Mouse (Mus musculus): Measurements from ENCODE around the gene Eif2b3.

Eif2b3 gene

DNA sequence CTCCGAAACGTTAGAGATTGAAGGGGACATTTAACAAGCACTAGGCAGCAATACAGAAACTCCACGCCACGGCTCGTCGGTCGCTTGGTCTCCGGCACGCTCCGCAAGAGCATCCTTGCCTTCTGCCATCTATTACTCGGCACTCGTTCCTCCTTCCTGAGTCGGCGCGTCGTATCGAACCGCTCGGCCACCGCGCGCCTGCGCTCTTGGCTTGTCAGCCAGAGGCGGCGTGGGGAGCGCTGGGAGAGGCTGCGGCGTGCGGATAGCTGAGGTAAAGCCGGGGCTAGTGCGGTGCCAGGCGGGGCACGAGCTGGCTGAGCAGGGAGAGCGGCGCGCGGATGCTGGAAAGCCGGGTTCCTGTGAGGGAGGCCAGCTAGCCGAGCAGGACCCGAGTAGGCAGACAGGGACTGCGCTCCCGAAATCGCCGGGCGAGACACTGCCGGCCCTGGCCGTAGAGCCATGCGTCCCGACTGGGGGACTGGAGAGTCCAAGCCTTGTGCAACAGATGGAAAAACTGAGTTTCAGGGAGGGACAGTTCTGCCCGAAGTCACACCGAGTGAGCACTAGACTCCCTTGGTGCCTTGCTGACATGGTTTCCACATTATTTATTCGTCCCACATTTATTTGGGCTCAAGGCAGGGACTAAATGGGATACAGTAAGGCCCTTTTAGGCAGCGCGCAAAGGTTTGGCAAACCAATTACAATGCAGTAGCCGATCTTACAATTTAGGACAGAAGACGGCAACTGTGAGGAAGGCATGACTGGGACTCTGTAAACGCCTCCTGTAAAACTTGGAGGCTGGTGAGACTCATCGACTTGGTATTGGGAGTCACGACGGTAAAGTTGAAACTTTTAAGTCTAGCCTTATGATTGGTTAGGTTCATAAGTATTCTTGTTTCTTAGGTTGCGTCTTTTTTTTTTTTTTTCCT lies at the start of gene Eif2b3:
Gene Eif2b3, plus strand, starts transcription at position 197 of the 929 bp plus-strand sequence.
- peak; percentile 90 to 94 for DNase-seq

DNA sequence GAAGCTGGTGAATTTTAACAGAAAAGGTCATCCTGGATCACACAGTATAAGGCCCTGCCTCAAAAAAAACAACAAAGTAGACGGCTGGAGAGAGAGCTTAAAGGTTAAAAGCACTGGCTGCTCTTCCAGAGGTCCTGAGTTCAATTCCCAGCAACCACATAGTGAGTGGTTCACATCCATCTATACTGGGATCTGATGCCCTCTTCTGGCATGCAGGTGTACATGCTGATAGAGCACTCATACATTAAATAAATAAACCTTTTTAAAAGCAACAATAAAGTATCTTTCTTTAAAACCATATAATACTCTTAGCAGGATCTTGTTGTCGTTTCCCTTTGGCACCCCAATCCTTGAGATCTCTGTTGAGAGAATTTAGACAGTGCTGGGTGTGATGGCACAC lies 42.7 kb upstream of the Eif2b3 start:
- DNase-seq: no peak

DNA sequence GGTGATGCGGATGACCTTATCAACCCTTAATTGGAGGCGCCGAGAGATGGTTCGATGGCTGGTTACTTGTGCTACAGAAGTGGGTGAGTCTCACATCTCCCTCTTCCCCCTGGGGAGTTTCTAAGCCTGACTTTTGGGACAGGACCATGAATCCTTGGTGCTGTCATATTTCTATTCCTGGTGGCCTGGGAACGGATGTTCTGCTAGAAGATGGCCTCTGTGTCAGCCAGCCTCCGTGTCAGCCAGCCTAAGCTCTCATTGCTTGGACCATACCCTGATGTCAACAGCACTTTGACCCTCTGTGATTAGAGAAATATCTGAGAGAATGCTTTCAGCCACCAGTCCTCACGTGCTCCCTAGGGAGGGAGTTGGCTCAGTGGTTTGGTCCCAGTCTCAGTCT lies 33.5 kb upstream of the Eif2b3 start:
- DNase-seq: no peak

DNA sequence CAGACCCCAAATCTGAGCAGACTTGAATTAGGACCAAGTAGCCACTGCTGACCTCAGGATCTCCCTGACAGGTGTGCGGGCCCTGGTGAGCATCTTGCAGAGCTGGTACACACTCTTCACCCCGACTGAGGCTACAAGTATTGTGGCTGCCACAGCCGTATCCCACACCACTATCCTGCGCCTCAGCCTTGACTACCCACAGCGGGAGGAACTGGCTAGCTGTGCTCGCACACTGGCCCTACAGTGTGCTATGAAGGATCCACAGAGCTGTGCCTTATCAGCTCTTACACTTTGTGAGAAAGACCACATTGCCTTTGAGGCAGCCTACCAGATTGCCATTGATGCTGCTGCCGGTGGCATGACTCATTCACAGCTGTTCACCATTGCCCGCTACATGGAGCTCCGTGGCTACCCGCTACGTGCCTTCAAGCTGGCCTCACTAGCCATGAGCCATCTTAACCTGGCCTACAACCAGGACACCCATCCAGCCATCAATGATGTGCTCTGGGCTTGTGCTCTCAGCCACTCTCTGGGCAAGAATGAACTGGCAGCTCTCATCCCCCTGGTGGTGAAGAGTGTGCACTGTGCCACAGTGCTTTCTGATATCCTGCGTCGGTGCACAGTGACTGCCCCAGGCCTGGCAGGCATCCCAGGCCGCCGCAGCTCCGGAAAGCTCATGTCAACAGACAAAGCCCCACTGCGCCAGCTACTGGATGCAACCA lies 32.6 kb upstream of the Eif2b3 start:
- peak; percentile 82 to 90 for DNase-seq

DNA sequence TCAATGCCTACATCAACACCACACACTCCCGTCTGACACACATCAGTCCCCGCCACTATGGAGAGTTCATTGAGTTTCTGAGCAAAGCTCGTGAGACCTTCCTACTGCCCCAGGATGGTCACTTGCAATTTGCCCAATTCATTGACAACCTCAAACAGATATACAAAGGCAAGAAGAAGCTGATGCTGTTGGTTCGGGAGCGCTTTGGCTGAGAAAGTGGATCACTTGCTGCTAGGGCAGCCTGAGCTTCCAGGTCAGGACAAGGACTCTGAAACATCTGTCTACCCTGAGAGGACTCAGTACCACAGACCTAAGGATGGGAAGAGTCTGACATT lies 32.1 kb upstream of the Eif2b3 start:
- no peak for DNase-seq

DNA sequence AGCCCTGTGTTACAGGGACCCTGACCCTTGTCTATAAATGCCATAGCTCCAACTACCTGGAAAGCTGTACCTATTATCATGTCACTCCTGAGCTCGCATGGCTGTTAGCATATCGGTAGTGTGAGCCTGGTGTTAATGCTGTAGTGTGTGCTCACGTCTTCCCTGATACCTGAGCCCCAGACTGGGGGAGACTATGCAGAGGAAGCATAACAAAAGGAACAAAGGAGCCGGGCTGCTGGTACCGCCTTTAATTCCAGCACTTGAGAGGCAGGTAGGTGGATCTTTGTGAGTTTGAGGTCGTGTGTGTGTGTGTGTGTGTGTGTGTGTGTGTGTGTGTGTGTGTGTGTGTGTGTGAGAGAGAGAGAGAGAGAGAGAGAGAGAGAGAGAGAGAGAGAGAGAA lies 29.5 kb upstream of the Eif2b3 start:
- no peak for DNase-seq

DNA sequence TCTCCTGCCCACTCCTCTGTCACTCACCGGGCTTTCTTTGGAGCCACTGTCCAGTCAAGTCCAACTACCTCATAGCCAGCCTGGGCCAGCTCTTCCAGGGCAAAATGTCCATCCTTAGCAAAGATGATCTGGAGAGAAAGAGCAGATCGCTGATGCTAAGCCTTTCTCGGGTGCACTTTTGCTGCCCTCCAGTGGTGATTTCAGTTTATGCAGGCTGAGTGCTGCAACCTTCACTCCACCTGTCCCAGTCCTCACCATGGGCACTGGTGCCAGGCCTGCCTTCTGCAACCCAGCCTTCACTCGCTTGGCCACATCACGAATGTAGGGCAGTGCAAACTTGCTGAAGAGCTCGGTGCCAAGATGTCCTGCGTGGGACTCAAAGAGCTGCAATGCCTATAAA lies 27.8 kb upstream of the Eif2b3 start:
- DNase-seq: peak; percentile 80 to 90

DNA sequence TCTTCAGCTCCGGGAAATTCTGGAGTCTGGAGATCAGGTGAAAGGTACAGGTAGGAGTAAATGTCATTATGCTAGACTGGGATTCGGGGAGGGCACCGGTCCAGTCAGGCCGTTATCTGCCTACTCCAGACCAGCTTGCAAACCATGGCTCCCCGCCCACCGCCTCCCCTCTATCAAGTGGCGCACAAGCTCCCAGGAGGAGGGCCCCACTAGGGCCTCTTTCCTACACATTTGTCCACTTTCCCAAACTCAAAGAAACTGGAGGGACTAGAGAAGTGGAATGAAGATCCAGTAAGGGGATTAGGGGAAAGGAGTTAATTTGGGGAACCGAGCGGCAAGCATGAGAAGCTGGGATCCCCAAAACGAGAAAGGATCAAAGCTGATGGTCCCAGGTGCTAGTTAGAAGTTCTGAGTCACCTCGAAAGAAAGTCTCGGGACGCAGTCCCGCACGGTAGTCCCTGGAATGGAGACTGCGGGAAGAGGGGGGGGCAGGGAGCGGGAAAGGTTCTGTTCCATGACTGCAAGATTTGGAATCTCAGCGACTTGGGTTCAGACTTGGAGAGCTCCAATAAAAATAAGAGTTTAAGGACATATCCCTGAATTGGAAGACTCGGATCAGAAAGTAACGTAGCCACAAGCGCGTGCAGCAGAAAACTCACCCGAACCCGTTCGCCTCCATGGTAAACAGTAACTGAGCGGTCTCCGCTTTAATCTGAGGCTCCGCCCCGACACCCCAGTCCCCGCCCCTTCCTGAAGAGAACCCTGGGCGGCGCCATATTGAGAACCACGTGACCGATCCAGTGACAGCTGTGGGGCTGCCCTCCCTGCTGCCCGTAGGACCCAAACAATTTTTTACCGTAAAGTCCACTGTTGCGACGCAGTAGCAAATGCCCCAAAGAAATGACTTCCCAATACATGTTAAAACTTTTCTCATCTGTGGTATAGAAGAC lies 25.3 kb upstream of the Eif2b3 start, which contains the start of gene Urod:
Gene Urod, minus strand, starts transcription at position 742 of the 950 bp plus-strand sequence.
- DNase-seq: peak; percentile 97

DNA sequence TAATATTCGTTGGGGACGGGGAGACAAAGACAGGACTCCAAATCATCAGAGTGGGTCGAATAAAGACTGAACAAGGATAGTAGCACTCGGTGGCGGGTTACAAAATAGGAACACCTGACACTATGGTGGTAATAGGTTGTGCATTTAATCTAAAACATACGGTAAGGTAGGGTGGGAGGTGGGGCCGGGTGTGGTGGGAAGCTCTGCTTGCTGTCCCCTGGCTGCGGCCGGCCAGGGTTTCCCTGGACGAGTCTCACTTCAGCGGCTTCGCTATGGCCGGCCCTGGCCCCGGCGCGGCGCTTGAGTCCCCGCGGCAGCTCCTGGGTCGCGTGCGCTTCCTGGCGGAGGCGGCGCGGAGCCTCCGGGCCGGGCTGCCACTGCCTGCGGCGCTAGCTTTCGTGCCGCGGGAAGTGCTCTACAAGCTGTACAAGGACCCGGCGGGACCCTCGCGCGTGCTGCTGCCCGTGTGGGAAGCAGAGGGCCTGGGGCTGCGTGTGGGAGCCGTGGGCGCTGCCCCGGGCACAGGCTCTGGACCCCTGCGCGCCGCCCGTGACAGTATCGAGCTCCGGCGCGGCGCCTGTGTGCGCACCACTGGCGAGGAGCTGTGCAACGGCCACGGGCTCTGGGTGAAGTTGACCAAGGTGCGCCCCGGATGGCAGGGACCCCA lies 23.9 kb upstream of the Eif2b3 start, which contains the start of gene Hectd3:
Gene Hectd3, plus strand, starts transcription at position 187 of the 667 bp plus-strand sequence.
- DNase-seq: peak; percentile 76 to 81

DNA sequence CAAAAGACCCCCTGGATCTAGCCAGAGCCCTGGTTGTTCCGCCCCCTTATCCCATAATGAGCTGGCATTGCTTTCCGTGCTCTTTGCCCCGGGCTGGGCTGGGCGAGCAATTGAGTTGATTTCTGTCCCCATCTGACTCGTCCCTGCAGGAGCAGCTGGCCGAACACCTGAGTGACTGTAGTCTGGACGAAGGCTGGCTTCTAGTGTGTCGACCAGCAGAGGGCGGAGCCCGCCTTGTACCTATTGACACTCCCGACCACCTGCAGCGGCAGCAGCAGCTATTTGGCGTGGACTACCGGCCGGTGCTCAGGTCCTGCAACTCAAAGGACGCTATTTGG lies 23.4 kb upstream of the Eif2b3 start:
- peak; percentile 86 to 88 for DNase-seq

DNA sequence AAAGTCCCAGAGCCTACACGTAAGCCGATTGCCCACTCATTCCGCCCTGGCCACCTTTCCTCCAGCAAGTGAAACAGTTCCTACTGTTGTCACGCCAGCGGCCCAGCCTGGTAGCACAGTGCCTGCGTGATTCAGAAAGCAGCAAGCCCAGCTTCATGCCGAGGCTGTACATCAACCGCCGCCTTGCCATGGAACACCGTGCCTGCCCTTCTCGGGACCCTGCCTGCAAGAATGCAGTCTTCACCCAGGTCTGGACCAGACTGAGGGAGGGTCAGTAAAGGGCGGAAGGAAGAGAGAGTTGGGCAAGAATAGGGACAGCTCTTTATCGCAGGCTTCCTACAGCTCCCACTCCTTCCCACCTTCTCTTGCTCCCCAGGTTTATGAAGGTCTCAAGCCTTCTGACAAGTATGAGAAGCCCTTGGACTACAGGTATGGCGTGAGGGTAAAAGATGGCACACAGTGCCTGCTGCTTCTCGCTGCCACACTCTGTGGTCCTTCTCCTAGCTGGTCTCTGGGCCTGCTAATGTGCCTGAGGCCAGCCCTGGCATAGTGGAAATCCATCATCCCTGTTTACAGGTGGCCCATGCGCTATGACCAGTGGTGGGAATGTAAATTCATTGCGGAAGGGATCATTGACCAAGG lies 19.6 kb upstream of the Eif2b3 start:
- DNase-seq: no peak

DNA sequence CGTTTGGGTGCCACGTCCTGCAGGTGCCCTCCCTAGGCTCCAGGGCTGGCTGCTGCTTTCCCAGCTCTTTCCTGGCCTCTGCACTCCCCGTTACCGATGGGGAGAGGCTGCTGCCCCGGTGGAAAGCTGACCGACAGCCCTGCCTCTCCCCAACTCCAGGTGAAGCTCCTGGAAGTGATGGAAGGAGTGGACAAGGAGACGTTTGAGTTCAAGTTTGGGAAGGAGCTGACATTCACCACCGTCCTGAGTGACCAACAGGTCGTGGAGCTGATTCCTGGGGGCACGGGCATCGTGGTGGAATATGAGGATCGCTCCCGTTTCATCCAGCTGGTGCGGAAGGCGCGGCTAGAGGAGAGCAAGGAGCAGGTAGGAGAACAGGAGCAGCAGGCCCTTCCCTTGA lies 17.2 kb upstream of the Eif2b3 start:
- DNase-seq: no peak

DNA sequence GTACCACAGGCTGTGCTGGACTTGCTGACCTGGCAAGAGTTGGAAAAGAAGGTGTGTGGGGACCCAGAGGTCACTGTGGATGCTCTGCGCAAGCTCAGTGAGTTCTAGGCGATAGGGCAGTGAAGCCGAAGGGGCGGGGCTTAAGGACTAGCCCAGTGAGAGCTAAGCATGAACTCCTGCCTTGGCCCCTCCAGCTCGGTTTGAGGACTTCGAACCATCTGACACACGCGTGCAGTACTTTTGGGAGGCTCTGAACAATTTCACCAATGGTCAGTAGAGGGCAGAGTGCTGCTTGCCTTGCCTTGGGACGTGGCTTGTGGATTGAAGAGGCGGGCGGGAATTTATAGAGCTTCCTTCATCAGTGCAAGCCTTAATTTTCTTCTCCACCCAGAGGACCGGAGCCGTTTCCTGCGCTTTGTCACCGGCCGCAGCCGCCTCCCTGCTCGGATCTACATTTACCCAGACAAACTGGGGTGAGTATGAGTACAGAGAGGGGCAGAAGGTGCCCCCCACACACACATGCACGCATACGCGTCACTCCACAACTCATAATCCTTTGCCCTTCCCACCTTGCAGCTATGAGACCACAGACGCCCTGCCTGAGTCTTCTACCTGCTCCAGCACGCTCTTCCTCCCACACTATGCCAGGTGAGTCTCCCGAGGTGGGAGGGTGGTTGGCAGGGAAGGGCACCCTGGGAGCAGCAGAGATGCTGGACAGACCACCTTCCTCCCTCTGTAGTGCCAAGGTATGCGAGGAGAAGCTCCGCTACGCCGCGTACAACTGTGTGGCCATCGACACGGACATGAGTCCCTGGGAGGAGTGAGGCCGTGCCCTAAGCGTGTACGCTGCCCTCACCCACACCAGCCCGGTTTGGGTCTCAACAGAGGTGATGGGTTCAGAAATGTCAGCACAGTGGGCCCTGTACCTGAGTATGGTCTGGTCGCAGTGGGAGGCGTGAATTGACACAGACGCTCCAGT lies 16.4 kb upstream of the Eif2b3 start:
- DNase-seq: peak; percentile 85 to 88

DNA sequence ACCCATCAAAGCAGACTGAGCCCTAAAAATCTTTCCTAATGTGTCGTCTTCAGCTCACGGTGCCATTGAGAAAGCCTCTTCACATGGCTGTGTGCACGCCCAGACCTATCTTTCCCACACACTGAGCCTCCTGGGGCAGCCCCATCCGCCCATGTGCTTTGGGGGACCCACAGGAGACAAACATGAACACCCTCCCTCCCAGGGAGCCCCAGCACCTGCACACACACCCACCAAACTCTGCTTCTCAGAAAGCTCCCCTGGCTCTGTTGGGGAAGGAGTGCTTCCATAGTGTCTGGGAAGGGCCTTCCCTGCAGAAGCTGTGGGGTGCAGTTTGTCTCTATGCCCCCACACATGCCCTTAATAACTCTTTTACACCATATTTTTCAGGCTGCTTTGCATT lies 14.6 kb upstream of the Eif2b3 start:
- no peak for DNase-seq

DNA sequence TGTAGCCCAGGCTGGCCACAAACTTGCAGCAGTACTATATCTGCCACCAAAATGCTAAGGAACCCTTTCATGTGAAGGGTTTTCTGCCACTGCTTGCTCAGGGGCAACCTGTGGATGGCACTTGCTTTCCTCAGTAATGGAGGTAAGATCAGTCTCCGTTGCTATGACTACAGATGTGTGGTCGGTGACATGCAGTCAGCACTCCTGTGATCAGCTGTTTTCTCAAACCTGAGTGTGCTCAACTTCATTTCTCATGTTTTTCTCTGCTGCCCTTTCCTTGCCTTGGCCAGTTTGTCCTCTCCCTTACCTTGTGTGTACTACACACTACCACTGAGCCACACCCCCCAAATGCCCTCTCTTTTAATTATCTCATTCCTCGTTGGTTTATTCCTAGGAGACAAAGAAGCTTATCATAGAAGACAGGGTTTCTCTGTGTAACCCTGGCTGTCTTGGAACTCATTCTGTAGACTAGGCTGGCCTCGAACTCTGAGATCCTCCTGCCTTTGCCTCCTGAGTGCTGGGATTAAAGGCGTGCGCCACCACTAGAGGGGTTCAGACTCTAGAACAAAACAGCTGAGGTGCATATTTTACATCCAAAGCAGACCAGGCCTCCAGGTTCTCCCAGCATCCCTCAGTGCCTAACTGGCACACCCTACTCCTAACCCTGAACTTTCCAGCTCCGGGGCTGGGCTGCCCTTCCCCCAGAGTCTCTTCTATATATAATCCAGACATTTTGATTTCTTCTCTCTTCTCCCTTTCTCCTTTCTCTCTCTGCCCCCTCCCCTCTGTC lies 13.4 kb upstream of the Eif2b3 start:
- DNase-seq: no peak

DNA sequence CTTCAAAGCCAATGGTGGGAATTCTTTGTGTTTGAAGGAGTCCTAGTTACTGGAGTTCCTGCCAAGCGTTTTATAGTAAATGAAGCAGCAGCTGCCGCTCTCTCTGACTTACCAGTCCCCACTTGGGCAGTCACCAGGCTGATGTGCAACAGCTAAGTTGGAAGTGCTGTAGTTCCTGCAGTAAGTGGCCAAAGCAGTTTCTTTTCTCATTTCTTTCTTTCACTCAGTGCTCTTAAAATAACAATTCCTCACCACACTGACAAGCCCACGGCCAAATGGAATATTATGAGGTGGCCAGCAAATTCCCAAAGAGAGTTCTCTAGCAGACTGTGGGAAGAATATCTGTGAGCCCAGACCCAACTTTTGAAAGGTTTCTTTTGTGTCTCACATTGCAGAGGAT lies 12.1 kb upstream of the Eif2b3 start:
- no peak for DNase-seq

DNA sequence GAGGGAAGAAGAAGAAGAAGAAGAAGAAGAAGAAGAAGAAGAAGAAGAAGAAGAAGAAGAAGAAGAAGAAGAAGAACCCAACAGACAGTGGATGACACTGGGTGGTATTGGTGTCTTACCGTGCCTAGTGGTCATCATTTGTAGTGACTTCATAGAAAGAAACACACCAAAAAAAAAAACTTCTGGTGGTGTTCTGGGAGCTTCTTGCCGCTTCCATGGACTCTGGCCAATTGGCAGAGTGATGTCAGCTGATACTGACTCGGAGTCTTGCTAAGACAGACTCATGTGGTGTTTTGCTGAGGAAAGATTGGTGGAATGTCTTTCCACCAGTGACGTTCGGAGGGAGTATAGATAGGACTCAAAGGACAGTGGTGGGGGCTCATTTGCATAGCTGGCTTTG lies 9.0 kb upstream of the Eif2b3 start:
- no peak for DNase-seq

DNA sequence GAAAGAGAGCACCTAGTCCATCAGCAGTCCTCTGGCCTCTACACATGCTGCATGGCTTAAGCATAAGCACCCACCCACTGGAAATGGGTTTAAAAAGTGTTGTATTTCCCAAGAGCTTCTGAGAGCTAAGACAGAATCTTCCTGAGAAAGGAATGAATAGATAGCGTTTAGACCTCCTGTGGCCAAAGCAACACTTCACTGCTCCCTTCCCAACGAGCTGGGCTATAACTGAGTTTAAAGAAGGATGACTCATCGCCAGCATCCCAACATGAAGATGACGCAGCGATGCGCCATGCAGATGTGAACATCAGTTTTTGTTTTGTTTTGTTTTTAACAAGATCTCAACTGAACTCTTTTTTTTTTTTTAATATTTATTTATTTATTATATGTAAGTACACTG lies 5.6 kb upstream of the Eif2b3 start:
- DNase-seq: no peak

DNA sequence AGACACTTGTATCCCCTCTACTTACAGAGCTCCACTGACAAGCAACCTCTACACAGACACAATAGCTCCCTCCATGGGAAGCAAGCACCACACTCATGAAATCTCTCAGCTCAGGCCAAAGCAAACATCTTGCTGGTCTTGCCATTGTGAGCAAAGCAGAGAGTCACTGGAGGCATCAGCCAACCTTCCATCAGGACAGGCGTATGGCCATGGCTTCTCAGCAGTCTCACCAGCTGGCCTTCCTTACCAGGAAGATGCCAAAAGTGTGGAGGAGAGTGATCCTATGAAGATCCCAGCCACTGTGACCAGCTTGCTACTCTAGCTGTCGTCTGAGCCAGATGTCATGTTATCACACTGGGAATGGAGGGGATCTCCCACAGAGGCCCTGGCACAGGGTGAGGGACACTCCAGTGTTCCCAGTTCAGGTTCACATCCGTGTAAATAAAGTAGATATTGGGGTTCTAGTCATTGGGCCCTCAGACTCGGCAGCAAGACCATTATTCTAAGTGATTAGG lies 4.2 kb upstream of the Eif2b3 start:
- DNase-seq: no peak

DNA sequence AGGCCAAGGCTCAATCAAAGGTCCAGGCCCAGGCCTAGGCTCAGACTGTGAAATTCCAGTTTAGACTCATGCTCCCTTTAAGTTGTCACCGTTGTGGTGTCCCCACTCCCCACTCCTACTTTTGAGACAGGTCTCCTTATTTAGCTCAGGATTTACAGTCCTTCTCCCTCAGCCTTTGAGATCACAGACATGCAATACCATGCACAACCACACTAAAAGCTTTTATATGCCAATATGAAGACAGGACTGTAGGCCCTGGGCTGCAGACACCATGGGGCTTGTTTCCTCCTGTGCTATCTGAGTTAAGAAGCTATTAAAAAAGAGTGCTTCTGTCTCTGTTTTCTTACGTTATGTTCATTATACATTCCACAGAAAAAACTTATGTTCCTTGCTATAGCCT lies 1.5 kb upstream of the Eif2b3 start:
- DNase-seq: no peak
